Mouse (Mus musculus) left cerebral cortex, postnatal 36 days (tissue): Measurements from ENCODE around the gene Olfr524. TPM values are rescaled to one million over a fixed set of nuclear protein-coding genes. Genes with fewer than 3 reads are reported as not detected.

Experiments used
- total RNA-seq, 2 experiments: library from RNA; stranded (reverse); gene quantifications; 2 replicates each; pipeline ENCODE4 v1.2.3; 2021

Gene Olfr524
- total RNA-seq, 2 experiments from 2014 or later, result not detected

Other genes starting within 250 kb of the Olfr524 start
- gene 6430531B16Rik, start 227.2 kb downstream of the Olfr524 start, total RNA-seq, result 1 to 10 TPM; 1.0 to 2.0 TPM
- 1 to 10 TPM; 1.7 to 3.5 TPM for gene Adam8, start 213.4 kb downstream of the Olfr524 start, total RNA-seq
- gene Zfp511, start 169.6 kb downstream of the Olfr524 start, total RNA-seq, result 10 to 100 TPM; 20.8 to 24.4 TPM
- gene Tubgcp2, start 169.3 kb downstream of the Olfr524 start, total RNA-seq, result 10 to 100 TPM; 35.3 to 36.9 TPM
- under 1 TPM; 0.20 to 0.25 TPM for gene Msx3, start 156.9 kb downstream of the Olfr524 start, total RNA-seq
- gene Caly, start 123.4 kb downstream of the Olfr524 start, total RNA-seq, result 100 to 1,000 TPM; 191 TPM
- gene Prap1, start 112.6 kb downstream of the Olfr524 start, total RNA-seq, result not detected
- 10 to 100 TPM; 47.5 to 52.8 TPM for gene Fuom, start 103.5 kb downstream of the Olfr524 start, total RNA-seq
- 1 to 10 TPM; 5.6 TPM for gene Paox, start 90.2 kb downstream of the Olfr524 start, total RNA-seq
- 10 to 100 TPM; 51.0 to 53.0 TPM for gene Echs1, start 89.5 kb downstream of the Olfr524 start, total RNA-seq
- gene Mtg1, start 68.4 kb downstream of the Olfr524 start, total RNA-seq, result 10 to 100 TPM; 20.8 to 20.9 TPM
- gene Sprn, start 51.1 kb downstream of the Olfr524 start, total RNA-seq, result 100 to 1,000 TPM; 141 to 186 TPM
- not detected for gene Olfr522, start 41.2 kb downstream of the Olfr524 start, total RNA-seq
- not detected for gene Olfr523, start 32.7 kb downstream of the Olfr524 start, total RNA-seq
- gene Cd163l1, start 12.3 kb upstream of the Olfr524 start, total RNA-seq, result not detected
- not detected for gene 5830411N06Rik, start 41.3 kb upstream of the Olfr524 start, total RNA-seq
- not detected for gene Olfr525, start 114.9 kb upstream of the Olfr524 start, total RNA-seq
- gene Olfr527, start 128.1 kb upstream of the Olfr524 start, total RNA-seq, result not detected
- not detected for gene Olfr60, start 155.7 kb upstream of the Olfr524 start, total RNA-seq
- gene Olfr530, start 170.4 kb upstream of the Olfr524 start, total RNA-seq, result not detected
- not detected for gene Olfr531, start 197.0 kb upstream of the Olfr524 start, total RNA-seq
- gene Olfr532, start 215.7 kb upstream of the Olfr524 start, total RNA-seq, result not detected